Mouse (Mus musculus) cerebellum, adult (tissue): ENCODE data around the gene Sox6.

Experiments used
- ATAC-seq: cut with Nextera tagmentation; 2 replicates; pipeline ENCODE4 v1.9.2; 2017; ENCODE audit warnings: mild to moderate bottlenecking, moderate library complexity, mixed read lengths; ENCODE audit not compliant: insufficient number of reproducible peaks, low FRiP score, low TSS enrichment

Gene Sox6

GRCm38 (mm10) chr7:115597376-115597775 is 441.2 kb downstream of the Sox6 start:
- ATAC-seq: no peak

- no peak for ATAC-seq
These were observed 458.1 kb downstream of the Sox6 start for GRCm38 (mm10) chr7:115580461-115580860.

- ATAC-seq: no peak
These were observed 458.8 kb downstream of the Sox6 start for GRCm38 (mm10) chr7:115579826-115580225.

- ATAC-seq: no peak
These were observed 462.2 kb downstream of the Sox6 start for GRCm38 (mm10) chr7:115576387-115576786.

GRCm38 (mm10) chr7:115574834-115575233 is 463.8 kb downstream of the Sox6 start:
- no peak for ATAC-seq

GRCm38 (mm10) chr7:115568821-115569240 is 469.8 kb downstream of the Sox6 start:
- no peak for ATAC-seq

GRCm38 (mm10) chr7:115568301-115568700 is 470.3 kb downstream of the Sox6 start:
- ATAC-seq: no peak

- ATAC-seq: no peak
These were observed 471.8 kb downstream of the Sox6 start for GRCm38 (mm10) chr7:115566818-115567217.

GRCm38 (mm10) chr7:115565060-115565426 is 473.6 kb downstream of the Sox6 start:
- ATAC-seq: no peak

- no peak for ATAC-seq
These were observed 474.1 kb downstream of the Sox6 start for GRCm38 (mm10) chr7:115564359-115565059.

GRCm38 (mm10) chr7:115556677-115557076 is 481.9 kb downstream of the Sox6 start:
- ATAC-seq: no peak

GRCm38 (mm10) chr7:115550197-115550804 is 488.3 kb downstream of the Sox6 start:
- no peak for ATAC-seq

- ATAC-seq: no peak
These were observed 488.9 kb downstream of the Sox6 start for GRCm38 (mm10) chr7:115549670-115550069.

- ATAC-seq: no peak
These were observed 492.8 kb downstream of the Sox6 start for GRCm38 (mm10) chr7:115545585-115546374.

- ATAC-seq: no peak
These were observed 495.0 kb downstream of the Sox6 start for GRCm38 (mm10) chr7:115543596-115543995.

GRCm38 (mm10) chr7:115540261-115540660 is 498.3 kb downstream of the Sox6 start:
- no peak for ATAC-seq

- ATAC-seq: no peak
These were observed 499.6 kb downstream of the Sox6 start for GRCm38 (mm10) chr7:115539003-115539402.

GRCm38 (mm10) chr7:115537636-115538035 is 501.0 kb downstream of the Sox6 start:
- no peak for ATAC-seq

- no peak for ATAC-seq
These were observed 502.1 kb downstream of the Sox6 start for GRCm38 (mm10) chr7:115536521-115536920.

GRCm38 (mm10) chr7:115531875-115532274 is 506.7 kb downstream of the Sox6 start:
- no peak for ATAC-seq

- no peak for ATAC-seq
These were observed 507.4 kb downstream of the Sox6 start for GRCm38 (mm10) chr7:115531217-115531616.
